Mouse (Mus musculus) cerebellum, adult 11 months (tissue): ENCODE measurements around the gene Rbbp6.

Experiments
- DNase-seq: peaks from one replicate; pipeline ENCODE4 v3.0.0; 2022

The Rbbp6 gene

GRCm38 (mm10) chr7:122965386-122965785 is at the start of gene Rbbp6:
Gene Rbbp6 (plus strand): TSS chr7:122965686.
- no peak for DNase-seq

- peak; percentile 26 for DNase-seq
Measured at GRCm38 (mm10) chr7:122919728-122920582, 45.5 kb upstream of the Rbbp6 start.

DNA sequence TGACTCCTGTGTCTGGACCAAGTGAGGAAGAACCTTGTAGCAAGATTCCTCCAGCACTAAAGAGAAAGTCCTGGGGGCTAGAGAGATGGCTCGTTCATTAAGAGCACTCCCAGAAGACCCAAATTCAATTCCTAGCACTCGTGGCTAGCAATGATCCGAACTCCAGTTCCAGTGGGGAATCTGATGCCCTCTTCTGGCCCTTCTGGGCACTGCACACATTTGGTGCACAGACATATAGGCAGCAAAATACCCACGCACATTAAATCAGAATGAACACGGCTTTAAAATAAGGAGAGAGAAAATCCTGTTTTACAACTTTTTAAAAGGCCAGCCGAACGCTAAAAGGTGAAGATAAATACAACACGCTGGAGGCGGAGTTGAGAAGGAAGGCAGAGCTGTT is 43.9 kb upstream of the Rbbp6 start:
- DNase-seq: no peak

DNA sequence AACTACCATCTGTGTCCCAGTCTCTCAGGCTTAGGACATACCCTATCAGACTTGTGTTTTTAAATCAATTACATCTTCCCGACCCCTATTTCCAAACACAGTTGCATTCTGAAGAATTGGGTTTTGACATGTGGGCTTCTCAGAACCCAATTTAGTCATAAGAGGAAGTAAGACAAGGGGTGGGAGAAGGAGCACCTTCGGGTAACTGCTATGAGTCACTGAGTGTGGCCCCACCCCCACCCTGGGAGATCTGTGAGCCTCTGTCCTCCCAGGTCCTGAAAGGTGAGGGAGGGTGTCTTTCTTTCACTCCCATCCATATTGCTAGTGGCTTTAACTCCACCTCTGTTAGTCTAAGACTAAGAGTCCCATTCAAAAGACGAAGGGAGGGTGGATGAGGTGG is 41.2 kb upstream of the Rbbp6 start:
- no peak for DNase-seq

DNA sequence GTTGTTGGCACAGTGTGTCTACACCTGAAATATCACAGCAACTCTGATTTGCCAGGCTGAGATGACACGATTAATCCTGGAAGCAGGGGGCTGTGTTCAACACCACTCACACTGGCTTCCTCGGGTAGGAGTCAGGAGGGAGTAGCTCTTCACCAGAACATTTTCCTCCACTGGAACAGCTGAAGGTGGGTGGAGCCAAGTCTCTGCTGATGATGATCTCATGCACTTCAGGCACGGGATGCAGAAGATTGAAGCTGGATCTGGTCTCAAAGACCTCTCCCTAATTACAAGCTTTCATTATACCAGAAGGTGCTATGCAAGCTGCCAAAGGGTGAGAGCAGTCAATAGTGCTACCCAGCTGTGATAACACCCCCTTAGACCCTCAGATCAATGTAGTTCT is 35.0 kb upstream of the Rbbp6 start:
- no peak for DNase-seq

GRCm38 (mm10) chr7:122932171-122932570 is 33.3 kb upstream of the Rbbp6 start:
- DNase-seq: no peak

DNA sequence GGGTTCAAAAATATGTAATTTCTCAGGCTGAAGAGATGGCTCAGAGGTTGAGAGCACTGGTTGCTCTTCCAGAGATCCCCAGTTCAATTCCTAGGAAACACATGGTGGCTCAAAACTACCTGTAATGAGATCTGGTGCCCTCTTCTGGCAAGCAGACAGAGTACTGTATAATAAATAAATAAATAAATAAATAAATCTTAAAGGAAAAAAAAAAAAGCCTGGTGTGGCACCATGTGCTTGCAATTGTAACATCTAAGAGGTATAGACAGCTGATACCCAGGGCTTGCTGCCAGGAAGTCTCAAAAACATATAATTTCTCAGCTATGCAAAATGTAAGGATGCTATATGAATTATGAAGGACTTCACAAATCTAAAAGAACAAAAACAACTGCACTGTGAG is 28.9 kb upstream of the Rbbp6 start:
- DNase-seq: no peak

DNA sequence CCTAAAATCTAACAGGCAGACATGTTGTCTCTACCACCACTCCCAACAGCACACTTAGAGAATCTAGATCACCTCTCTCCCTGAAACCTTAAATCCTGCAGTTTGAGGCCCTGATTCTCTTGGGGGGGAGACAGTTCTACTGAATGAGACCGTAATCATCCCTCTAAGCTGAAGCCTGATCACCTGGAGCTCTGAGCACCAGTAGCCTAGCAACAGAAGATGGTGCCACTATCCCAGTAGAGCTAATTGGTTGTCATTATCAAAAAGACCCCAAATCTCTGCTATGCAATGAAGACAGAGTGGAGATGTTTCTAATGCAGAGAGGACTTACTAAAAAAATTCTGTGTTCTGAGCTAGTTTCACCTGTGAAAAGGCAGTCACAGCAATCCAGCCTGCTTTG is 27.3 kb upstream of the Rbbp6 start:
- no peak for DNase-seq

GRCm38 (mm10) chr7:122939181-122939580 is 26.3 kb upstream of the Rbbp6 start:
- no peak for DNase-seq

DNA sequence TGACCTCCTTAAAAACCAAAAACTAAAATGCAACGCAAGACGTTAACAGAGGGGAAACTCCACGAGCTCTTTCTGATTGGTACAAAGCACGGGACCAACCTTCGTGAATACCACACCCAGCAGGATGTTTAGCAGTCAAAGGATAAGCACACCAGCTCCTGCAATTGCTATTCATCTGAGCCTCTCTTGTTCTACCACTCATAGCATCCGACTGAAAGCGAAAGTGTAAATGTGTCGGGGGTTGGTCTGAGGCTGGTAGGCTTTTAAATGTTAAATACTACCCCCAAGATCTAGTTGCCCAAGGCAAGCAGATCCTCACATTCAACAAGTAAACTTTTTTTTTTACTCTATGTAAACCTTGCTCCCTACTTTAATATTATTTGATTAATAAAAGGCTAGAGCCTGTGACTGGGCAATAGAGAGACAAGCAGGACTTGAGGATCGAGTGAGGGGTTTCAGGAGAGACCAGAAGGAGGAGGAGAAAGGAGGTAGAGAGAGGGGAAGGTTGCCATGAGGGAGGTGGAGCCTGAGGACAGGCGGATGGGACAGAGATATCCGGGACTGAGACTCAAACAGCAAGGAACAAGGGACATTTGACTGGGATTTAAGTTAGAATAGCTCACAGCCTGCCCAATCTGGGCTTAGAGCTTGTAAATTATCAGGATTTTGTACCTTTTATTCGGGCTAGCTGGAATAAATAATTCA is 25.0 kb upstream of the Rbbp6 start:
- DNase-seq: no peak

DNA sequence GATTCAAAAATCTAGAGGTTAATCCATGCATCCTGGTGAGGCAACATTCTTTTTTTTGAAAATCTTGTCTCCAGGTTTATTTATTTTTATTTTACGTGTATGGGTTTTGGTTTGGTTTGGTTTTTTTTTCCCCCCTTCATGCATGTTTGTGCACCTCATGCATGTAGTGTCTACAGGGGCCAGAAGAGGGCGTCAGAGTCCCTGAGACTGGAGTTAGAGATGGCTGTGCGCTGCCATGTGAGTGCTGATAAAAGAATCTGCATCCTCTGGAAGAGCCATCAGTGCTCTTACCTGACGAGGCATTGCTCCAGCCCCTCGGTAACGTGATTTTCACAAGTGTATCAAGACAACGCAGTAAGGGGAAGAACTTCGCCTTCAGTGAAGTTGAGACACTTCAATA is 23.4 kb upstream of the Rbbp6 start:
- no peak for DNase-seq

GRCm38 (mm10) chr7:122945149-122945548 is 20.3 kb upstream of the Rbbp6 start:
- DNase-seq: peak; percentile 74

- no peak for DNase-seq
Measured at GRCm38 (mm10) chr7:122949268-122949667, 16.2 kb upstream of the Rbbp6 start.

GRCm38 (mm10) chr7:122951464-122951863 is 14.0 kb upstream of the Rbbp6 start:
- no peak for DNase-seq

DNA sequence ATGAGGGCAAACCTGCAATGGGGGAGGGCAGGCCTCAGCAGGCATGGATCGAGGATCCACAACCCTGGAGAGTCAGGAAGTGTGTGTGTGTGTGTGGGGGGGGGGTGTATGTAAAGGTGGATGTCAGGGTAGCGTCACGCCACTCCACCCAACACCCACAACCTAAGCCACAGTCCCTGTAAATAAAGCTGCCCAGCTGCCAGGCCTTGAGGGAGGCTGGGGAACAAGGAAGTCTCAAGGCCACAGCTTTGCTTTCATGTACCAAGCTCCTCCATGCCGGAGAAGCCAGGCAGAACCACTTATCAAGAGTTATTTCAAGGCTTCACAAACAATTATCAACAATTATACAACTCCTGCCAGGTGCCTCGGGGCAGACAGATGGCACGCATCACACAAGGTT is 13.4 kb upstream of the Rbbp6 start:
- DNase-seq: no peak

DNA sequence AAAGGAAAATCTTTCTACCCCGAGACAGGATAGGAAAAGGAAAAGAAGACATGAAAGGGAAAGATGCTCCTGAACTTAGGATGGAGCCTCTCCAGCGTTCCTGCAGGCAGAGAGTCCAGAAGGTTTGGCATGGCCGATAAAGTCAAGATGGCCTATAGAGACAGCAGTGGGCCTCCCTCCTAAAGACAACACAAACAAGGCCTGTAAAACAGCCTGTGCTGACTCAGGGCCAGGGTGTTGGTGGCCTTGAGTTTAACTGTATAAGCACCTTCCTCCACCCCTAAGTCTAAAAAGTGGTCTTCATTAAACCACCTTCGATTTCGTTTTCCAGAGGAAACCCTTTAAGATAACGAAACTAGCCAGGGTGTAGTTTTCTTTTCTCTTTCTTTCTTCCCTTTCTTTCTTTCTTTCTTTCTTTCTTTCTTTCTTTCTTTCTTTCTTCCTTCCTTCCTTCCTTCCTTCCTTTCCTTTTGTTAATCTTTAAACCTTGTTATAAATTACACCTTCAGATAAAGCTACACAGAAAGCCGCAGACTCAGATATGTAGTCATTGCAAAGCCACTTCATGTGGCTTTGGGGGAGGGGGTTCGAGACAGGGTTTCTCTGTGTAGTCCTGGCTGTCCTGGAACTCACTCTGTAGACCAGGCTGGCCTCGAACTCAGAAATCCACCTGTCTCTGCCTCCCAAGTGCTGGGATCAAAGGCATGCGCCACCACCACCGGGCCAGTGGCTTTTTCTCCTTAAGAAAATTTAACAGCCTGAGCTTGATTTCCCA is 10.8 kb upstream of the Rbbp6 start:
- DNase-seq: no peak

DNA sequence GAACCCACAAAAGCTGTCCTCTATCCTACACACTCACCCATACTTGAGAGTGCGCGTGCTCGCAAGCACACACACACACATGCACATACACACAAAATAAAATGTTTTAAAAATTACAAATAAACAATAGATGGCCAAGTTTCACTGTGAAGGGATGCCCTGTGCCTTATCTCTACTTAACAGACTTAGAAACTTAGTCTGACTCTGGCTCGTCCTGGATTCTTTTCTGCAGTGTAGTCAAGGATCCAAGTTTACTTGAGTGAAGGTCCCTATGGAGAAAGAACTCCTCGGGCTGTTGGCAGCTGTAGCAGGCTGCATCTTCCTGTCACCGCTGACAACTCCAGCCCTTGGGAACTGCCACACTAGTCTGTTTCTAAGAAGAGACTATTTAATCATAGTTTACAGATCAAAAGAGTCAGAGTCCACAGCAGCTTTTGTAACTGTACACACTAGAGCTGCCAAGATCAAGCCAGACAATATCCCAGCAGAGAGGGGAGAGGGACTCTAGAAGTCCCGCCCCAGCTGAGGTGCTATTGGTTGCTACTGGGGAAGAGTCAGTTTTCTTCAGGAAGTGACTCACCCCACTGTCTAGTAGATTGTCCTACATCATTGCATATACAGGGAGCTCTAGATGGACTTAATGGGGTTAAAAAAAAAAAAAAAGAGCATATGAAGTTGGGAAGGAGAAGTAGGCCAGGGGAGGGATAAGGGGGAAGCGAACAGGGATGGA is 10.1 kb upstream of the Rbbp6 start:
- no peak for DNase-seq

- DNase-seq: no peak
Measured at GRCm38 (mm10) chr7:122968751-122969150, 3.3 kb downstream of the Rbbp6 start.

DNA sequence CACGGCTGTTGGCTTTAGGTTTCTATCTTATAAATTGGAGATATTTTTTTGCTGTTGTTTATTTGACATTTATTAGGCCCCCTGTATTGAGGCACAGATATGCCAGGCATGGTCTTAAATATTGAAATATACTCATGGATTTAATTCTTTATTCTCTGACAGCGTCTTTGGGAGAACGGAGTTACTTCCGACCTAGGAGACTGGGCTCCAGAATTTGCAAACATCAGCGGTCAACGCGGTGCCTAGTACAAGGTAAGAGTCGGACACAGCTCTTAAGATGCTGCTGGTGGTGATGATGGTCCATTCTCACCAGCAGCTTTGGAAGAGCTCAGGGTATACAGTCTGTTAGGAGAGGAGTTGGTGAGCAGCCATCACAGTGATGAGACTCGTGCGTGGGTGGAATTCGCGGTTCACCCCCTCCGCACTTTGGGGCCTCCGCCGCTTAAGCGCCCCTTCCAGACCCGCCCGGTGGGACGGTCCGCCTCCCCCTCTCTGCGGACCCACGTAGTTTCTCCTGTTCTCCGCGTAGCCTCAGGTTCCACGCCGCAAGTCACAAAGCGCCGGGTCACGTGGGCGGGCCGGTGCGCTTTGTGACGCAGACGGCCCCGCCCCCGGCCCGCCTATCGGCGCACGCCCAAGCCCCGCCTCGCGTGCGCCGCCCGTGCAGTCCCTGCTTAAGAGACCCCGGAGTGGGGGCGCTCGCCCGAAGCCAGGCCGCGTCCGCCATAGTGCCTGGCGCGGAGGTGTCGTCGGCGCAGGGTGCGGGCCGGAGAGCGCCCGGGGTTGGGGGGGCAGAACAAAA is 3.9 kb downstream of the Rbbp6 start:
- DNase-seq: peak; percentile 94

DNA sequence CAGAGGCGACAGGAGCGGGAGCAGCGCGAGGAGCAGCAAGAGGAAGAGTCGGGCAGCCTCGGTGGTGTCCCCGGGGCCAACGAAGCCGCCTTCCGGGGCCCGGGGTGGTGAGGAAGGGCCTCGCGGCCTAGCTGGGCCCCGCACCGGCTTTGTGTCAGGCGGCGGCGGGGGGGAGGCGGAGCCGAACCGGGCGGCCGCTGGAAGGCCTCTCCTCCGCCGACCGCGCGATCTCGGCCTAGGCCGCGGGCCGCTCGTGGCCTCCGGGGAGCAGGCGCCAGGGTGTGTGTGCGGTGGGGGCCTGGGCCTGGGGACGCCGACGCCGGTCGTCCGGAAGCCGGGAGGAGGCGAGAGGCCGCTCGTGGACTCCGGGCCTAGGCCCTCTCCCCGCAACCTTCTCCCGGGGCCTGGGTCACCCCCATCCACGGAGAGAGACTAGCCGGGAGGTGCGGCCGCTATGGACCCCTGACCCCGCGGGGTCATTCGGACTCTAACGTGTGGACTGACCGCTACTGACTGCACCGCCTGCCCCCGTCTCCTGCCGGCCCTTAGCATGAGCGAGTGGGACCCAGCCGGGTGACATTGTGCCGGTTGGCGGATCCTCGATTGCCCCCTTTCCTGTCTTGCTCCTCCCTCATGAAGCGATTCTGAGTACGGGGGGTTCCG is 4.8 kb downstream of the Rbbp6 start:
- peak; percentile 50 for DNase-seq

GRCm38 (mm10) chr7:122970864-122971420 is 5.5 kb downstream of the Rbbp6 start:
- no peak for DNase-seq
